Mouse (Mus musculus): Measurements from ENCODE around the gene Rcc2.

GRCm38 (mm10) chr4:140680731-140681397 is 19.5 kb upstream of the Rcc2 start:
- TF ChIP-seq CTCF (IDR thresholded peaks at IDR 0.05; ENCODE audit: low read depth) (no peak), EP300 (IDR thresholded peaks at IDR 0.05; ENCODE audit: low read depth) (no peak)

Data from liver, postnatal 0 days (tissue).